Mouse (Mus musculus) cortical plate, adult 2 months (tissue): ENCODE data around the gene Tmem150a. TPM values are rescaled to one million over a fixed set of nuclear protein-coding genes. Genes with fewer than 3 reads are reported as not detected.

Experiments used
- H3K27ac ChIP-seq: fragments of 200-500 bp; 2 replicates; pipeline ENCODE4 v1.5.1; 2012; ENCODE audit warnings: low read length, control low read depth, inconsistent platforms; ENCODE audit not compliant: insufficient read depth
- H3K4me1 ChIP-seq: fragments of 200-500 bp; 2 replicates; pipeline ENCODE4 v1.6.1; 2011; ENCODE audit warnings: low read length; ENCODE audit not compliant: control insufficient read depth, insufficient read depth
- H3K4me3 ChIP-seq: fragments of 200-500 bp; 2 replicates; pipeline ENCODE4 v1.5.1; 2011; ENCODE audit warnings: mild to moderate bottlenecking, low read length, control low read depth; ENCODE audit not compliant: insufficient read depth
- CTCF ChIP-seq: fragments of 200-500 bp; IDR thresholded peaks from 2 replicates; pipeline ENCODE4 v1.5.1; 2011; ENCODE audit warnings: mild to moderate bottlenecking, control low read depth, low read length; ENCODE audit not compliant: insufficient read depth; ENCODE audit errors: extremely low read depth
- POLR2A ChIP-seq: fragments of 200-500 bp; IDR thresholded peaks from 2 replicates; pipeline ENCODE4 v1.6.1; 2011; ENCODE audit warnings: mild to moderate bottlenecking, low read length, control low read depth; ENCODE audit not compliant: insufficient read depth; ENCODE audit errors: extremely low read depth
- polyA plus RNA-seq: library from polyadenylated mRNA; depleted of rRNA; stranded (reverse); fragments of >200 nt; gene quantifications from 2 replicates; pipeline ENCODE4 v1.2.3, GENCODE M21; 2012

Gene Tmem150a
- polyA plus RNA-seq, 1 experiment, result 23.4 TPM

GRCm38 (mm10) chr6:72326274-72326673 is 29.0 kb upstream of the Tmem150a start:
- Histone ChIP-seq H3K4me3 (no peak overlapping the region), H3K27ac (no peak overlapping the region), H3K4me1 (no peaks in the 10 kb centered on the region)
- TF ChIP-seq CTCF, result peak; percentile 41
- no peak for TF ChIP-seq POLR2A

GRCm38 (mm10) chr6:72329019-72329418 is 26.2 kb upstream of the Tmem150a start:
- TF ChIP-seq CTCF (no peak), POLR2A (no peak)
- H3K4me1 ChIP-seq, result no peaks in the 10 kb centered on the region
- no peak overlapping the region for H3K4me3 ChIP-seq
- H3K27ac ChIP-seq, result no peak overlapping the region

GRCm38 (mm10) chr6:72330133-72330532 is 25.1 kb upstream of the Tmem150a start:
- Histone ChIP-seq H3K4me1 (no peaks in the 10 kb centered on the region), H3K27ac (no peak overlapping the region), H3K4me3 (no peak overlapping the region)
- no peak for TF ChIP-seq CTCF
- TF ChIP-seq POLR2A, result no peak

- Histone ChIP-seq H3K4me1 (no peaks in the 10 kb centered on the region), H3K27ac (no peak overlapping the region), H3K4me3 (no peak overlapping the region)
- TF ChIP-seq POLR2A (no peak), CTCF (no peak)
These were observed 22.1 kb upstream of the Tmem150a start for GRCm38 (mm10) chr6:72333111-72333510.

- Histone ChIP-seq H3K4me1 (peaks cover 2% of the 10 kb centered on the region; the same call in 1 of the 2 replicates), H3K4me3 (no peak overlapping the region), H3K27ac (no peak overlapping the region)
- TF ChIP-seq CTCF (no peak), POLR2A (no peak)
These were observed 14.8 kb upstream of the Tmem150a start for GRCm38 (mm10) chr6:72340481-72340880.

GRCm38 (mm10) chr6:72344396-72345073 is 10.7 kb upstream of the Tmem150a start:
- Histone ChIP-seq H3K27ac (no peak overlapping the region), H3K4me3 (peak overlapping the region; percentile 54)
- TF ChIP-seq CTCF, result no peak

GRCm38 (mm10) chr6:72345074-72345567 is 10.1 kb upstream of the Tmem150a start, which contains the start of gene Usp39:
TSS of gene Usp39 (minus strand) at chr6:72345184.
- Histone ChIP-seq H3K4me1 (peaks cover 9% of the 10 kb centered on the region), H3K4me3 (peak within 1 kb of the TSS; percentile 54), H3K27ac (0 out of 2 replicates have a peak within 1 kb of the TSS, but pooled peaks have one; percentile 54)
- peak; percentile 84 for TF ChIP-seq POLR2A
- TF ChIP-seq CTCF, result no peak

More at GRCm38 (mm10) chr6:72344396-72345073, 10.7 kb upstream of the Tmem150a start:
- peaks cover 9% of the 10 kb centered on the region for H3K4me1 ChIP-seq

GRCm38 (mm10) chr6:72345633-72346032 is 9.6 kb upstream of the Tmem150a start:
- no peak for TF ChIP-seq POLR2A
- TF ChIP-seq CTCF, result no peak
- H3K27ac ChIP-seq, result no peak overlapping the region
- no peak overlapping the region; the same call in 1 of the 2 replicates for H3K4me3 ChIP-seq
- H3K4me1 ChIP-seq, result peaks cover 9% of the 10 kb centered on the region

- no peak overlapping the region for H3K27ac ChIP-seq
- TF ChIP-seq POLR2A (no peak), CTCF (no peak)
- H3K4me3 ChIP-seq, result no peak overlapping the region; the same call in 1 of the 2 replicates
- peaks cover 11% of the 10 kb centered on the region for H3K4me1 ChIP-seq
These were observed 9.0 kb upstream of the Tmem150a start for GRCm38 (mm10) chr6:72346261-72346660.

GRCm38 (mm10) chr6:72347166-72347941 is 7.9 kb upstream of the Tmem150a start, which contains the start of gene 0610030E20Rik:
TSS of gene 0610030E20Rik (plus strand) at chr6:72347317.
- peak within 1 kb of the TSS; percentile 96 for H3K27ac ChIP-seq
- H3K4me3 ChIP-seq, result peak within 1 kb of the TSS; percentile 63
- peaks cover 11% of the 10 kb centered on the region for H3K4me1 ChIP-seq
- TF ChIP-seq CTCF, result no peak
- TF ChIP-seq POLR2A, result peak; percentile 69; the same call in 1 of the 2 replicates
